Mouse (Mus musculus) heart, postnatal 0 days (tissue): Measurements from ENCODE around the gene Psmb5.

Experiments
- CTCF ChIP-seq: IDR thresholded peaks from 2 replicates; pipeline ENCODE4 v1.5.1; 2016; ENCODE audit warnings: antibody characterized with exemption, control low read depth, low read depth
- EP300 ChIP-seq: IDR thresholded peaks from 2 replicates; pipeline ENCODE4 v1.6.1; 2016; ENCODE audit warnings: antibody characterized with exemption, low read depth

DNA sequence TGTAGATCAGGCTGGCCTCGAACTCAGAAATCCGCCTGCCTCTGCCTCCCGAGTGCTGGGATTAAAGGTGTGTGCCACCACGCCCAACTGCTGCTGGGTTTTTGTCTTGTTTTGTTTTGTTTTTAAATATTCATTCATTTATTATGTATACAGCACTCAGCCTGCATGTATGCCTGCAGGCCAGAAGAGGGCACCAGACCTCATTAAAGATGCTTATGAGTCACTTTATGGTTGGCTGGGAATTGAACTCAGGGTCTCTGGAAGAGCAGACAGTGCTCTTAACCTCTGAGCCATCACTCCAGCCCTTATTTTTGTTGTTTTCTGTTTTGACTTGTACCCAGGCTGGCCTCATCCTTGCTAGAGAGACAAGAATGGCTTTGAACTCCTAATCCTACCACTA is 7.9 kb downstream of the Psmb5 start:
- TF ChIP-seq CTCF (peak; percentile 45), EP300 (no peak)
